Mouse (Mus musculus) common myeloid progenitor, adult 5-6 weeks (primary cell): ENCODE results near the gene Gm10309. TPM values are rescaled to one million over a fixed set of nuclear protein-coding genes. Genes with fewer than 3 reads are reported as not detected.

Experiments
- ATAC-seq: replicated peaks from 2 replicates; pipeline ENCODE4 v1.8.0; 2016; ENCODE audit warnings: low read depth, mild to moderate bottlenecking, moderate TSS enrichment, inconsistent platforms; ENCODE audit not compliant: poor library complexity, severe bottlenecking
- total RNA-seq: library from RNA; stranded (forward); fragments of 200-1000, 187-1606 nt; gene quantifications from 2 replicates; pipeline ENCODE4 v1.2.3, GENCODE M21; 2017

Gene Gm10309
- total RNA-seq, result not detected in 2 replicates

GRCm38 (mm10) chr17:86505183-86505631, at the start of gene Gm10309:
Gm10309 (minus strand) TSS chr17:86505232.
- no peak for ATAC-seq

DNA sequence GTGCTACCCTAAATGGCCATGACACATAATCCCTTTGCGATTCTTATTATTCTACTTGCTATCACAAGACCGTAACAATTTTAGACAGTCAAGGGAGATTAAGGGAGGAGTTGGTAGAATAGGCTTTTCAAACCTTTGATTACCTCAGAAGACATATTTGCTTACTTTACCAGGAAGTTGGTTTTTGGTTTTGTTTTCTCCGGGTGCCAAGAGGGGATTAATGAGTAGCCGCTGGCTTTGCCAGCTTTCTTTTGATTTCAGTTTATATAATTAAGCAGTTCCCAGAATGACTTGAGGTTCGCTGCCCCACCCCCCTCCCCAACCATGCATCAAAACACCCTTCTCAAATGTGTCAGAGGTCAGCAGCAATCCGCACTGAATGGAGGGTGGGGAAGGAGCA, 47.0 kb upstream of the Gm10309 start:
- no peak for ATAC-seq

DNA sequence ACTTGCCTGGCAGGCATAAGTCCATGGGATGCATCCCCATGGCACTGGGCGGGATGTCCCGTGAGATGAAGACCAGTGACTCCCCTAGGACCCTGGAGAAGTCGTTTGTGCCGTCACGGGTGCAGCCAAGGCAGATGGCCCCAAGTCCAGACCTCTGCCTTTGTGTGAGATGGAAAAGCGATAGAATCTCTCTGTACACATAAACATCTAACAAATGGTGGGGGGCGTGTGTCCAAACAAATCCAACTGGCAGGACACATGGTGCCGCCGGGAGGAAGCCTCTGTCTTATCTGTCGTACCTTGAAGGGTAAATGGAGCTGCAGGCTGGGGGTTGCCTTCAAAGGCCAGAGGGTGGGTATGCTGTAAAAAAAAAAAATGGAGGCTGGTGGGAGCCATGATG, 46.5 kb upstream of the Gm10309 start:
- no peak for ATAC-seq

GRCm38 (mm10) chr17:86549128-86549527, 44.1 kb upstream of the Gm10309 start:
- no peak for ATAC-seq

- no peak for ATAC-seq
Measured at GRCm38 (mm10) chr17:86546529-86546928, 41.5 kb upstream of the Gm10309 start.

- ATAC-seq, result no peak
Measured at GRCm38 (mm10) chr17:86539881-86540430, 34.9 kb upstream of the Gm10309 start.

DNA sequence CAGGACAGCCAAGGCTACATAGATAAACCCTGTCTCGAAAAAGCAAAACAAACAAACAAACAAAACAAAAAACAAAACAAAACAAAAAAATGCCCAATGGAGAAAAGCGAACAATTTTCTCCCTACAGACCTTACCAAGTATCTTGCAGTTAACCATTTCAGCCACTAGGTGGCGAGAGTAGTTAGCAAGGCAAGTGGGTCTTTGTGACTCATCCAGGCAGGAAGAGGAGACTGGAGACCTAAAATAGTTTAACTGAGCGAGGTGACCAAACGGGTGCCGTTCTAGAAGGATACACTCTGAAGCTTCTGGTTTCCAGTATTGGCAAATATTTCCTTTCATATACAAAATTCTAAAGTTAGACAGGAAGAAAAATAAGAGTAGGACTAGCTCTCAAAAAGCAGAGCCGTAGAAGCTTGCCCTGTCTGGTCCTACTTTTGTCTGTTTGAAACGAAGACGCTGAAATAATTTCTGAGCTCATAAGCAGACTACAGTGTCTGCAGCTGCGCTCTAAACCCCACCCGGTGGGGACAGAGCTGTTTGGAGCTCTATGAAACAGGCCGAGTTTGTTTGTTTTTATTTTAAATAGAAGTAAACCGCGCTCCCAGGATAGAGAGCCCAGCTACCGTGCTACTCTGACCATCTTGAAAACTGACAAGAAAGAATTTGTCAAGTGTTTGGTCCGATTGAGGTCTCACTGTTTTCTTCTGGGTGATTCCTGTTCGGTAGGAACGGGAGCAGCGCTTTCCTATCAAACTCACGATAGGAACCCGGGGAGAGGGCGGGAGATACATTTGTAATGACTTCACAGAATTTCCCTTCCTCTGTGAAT, 31.0 kb upstream of the Gm10309 start:
- ATAC-seq, result peak; percentile 96

- no peak for ATAC-seq
Measured at GRCm38 (mm10) chr17:86535096-86535495, 30.1 kb upstream of the Gm10309 start.

GRCm38 (mm10) chr17:86533549-86533851, 28.5 kb upstream of the Gm10309 start:
- no peak for ATAC-seq

DNA sequence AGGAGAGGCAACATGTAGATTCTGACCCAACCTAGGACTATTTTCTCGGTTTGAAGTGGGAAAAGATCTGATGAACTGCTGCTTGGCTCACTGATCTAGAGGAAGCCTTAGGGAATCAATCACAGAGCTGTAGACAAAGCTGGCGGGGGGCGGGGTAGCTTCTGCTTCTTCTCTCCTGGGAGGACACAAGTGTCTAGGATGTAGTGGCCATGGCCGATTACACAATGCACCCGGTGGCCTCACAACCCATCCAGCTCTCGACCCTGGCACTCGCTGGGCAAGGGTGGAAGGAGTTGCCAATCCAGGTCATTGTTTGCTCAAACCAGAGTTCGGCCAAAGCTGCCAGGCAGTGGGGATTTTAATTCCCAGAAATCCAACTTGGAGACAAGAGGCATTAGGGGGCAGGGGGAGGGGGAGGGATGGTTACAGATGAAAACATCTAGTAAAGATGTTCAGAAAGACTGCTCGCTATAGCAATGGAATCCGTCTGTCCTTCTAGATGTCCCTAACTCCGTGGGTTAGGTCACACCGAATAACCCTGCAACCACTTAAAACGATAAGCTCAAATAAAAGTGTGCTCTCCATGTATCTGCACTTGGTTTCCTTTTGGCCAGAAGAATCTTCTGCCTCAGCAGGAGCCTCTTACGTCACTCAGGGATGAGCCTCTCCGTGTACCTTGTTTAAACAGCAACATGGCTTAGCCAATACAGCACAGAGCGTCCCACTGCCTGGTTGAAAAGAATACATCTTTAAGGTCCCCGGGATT, 27.9 kb upstream of the Gm10309 start:
- ATAC-seq, result no peak

DNA sequence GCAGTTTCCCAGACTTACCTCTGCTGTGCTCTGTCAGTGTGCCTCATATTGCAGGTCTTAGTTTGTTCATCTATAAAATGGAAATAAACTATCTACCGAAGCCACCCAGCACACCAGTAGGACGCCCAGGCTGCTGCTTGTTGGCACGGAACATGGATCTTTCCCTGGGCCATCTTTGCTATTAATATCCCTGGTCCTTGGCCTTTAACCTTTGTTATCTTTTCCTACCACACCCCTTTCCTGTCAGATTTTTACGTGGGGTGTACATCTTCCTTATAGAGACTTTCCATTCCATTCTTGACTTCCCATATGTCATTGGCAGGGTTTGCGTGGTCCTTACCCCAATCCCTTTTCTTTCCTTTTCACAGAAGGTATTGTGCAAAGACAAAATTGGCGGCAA, 26.2 kb upstream of the Gm10309 start:
- ATAC-seq, result no peak

DNA sequence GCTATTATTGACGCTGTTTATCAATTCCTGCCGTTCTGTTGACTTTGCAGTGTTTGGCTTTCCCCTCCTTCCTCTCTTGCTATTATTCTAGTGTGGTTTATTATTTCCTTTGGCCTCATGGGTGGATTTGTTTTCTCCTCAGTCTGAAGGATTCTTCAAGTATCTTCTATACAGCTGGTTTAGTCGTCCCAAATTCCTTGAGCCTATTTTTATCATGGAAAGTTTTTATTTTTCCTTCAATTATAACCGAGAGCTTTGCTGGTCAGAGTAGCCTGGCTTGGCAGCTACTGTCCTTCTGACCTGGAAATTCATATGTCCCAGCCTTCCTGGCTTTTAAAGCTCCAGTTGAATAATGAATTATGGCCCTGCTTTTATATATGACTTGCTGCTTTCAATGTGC, 24.4 kb upstream of the Gm10309 start:
- no peak for ATAC-seq

DNA sequence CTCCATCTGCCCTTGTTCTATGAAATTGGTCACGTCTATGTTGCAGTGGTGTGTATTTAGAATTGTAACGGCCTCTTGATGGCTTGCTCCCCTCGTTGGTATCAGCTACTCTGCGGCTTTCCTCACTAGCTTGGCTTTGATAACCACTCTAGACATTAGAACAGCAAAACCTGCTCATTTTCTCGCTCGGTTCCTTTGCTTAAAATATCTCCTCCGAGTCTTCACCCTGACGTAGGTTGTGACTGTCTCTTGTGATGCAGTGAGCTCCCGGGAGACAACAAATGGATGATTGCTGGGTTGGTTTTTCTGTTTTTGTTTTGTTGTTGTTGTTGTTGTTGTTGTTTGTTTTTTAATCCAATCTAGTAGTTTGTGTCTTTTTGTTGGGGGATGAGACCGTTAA, 24.0 kb upstream of the Gm10309 start:
- no peak for ATAC-seq

DNA sequence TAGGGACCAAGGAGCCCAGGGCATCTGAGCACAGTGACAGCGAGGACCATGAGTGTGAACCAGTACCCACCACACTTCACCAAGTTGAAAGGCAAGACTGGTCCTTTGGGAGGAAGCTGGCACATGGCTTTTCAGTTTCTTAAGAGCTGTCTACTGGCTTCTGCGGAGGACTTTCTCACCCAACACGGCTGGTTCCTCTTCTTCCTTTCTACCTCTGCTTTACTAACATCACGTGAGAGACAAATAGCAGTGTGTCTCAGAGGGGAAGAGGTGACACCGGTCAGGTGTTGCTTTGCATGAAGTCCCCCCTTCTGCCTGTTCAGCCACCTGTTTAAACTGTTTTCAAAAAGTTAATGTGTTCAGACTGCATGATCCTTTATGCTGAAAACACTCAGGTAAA, 22.3 kb upstream of the Gm10309 start:
- ATAC-seq, result no peak

- no peak for ATAC-seq
Measured at GRCm38 (mm10) chr17:86526016-86526415, 21.0 kb upstream of the Gm10309 start.

- ATAC-seq, result no peak
Measured at GRCm38 (mm10) chr17:86525075-86525474, 20.0 kb upstream of the Gm10309 start.

DNA sequence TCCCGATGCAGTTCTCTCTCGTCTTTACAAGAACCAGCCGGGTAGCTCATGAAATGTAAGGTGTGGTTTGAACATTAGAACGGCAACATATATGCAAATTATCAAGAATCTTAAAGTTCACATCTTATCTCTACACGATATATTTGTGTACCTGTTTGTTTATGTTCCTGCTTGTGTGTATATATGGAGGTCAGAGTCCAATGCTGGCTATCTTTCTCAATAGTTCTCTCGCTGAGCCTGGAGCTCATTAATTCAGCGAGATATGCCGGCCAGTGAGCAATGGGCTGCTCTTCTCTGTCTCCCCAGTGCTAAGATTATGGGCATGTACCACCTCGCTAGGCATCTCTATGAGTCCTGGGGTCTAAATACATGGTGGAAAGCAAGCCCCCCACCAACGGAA, 18.8 kb upstream of the Gm10309 start:
- ATAC-seq, result no peak

DNA sequence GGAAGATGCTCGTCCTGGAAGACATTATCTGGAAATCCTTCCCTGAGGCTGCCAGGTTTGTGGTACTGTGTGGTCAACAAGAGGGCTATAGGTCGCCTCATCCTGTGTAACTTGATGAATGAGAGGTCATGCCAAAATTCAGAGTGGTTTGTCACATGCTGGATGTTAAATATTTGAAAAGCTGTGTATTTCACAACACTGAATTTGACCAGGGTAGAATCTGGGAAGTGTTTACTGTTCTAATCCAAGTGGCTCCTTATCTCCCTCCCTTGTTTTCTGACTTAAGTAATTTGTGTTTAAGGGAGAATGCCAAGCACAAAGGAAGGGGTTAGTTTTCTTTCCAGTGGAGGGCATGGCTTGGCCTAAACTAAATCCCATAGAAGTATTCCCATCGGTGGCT, 18.3 kb upstream of the Gm10309 start:
- ATAC-seq, result no peak

- ATAC-seq, result no peak
Measured at GRCm38 (mm10) chr17:86522649-86523048, 17.6 kb upstream of the Gm10309 start.

DNA sequence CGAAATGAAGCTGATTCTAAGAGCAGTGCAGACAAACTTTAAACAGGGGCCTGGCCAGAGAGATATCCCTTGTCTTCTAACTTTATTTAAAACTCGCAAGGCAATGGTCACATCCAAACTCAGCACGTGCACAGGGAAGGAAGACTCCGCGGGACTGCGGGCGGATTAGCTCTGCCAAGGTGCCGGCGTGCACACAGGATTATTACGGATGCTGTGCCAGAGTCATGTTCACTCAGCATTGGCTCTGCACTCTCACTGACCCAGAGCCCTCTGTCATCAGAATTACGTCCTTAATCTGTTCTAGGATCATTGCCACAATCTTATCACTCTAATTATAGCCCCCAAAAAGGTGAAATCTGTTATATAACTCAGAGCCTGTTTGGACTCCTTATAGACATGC, 16.2 kb upstream of the Gm10309 start:
- ATAC-seq, result no peak

DNA sequence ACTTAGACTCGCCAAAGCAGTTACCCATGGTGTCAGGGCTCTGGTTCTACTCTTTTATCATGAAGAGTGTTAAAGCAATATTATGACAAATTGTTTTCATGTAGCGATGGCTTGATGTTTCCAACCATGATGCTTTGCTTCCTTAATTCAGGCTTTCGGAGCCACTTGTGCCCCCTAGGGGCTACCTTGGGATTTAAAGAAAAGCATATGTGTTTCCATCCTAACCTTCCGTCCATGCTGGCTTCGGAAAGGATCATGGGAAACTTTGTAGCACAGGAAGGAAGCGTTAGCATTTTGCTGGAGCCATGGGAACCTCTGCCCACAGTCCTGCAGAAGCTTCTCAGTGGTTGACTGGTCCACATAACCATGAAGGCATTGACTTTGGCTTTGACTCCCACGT, 13.6 kb upstream of the Gm10309 start:
- ATAC-seq, result no peak
